Mouse (Mus musculus): ENCODE data around the gene Cbarp. TPM values are rescaled to one million over a fixed set of nuclear protein-coding genes. Genes with fewer than 3 reads are reported as not detected.
A peak's percentile ranks its signal among the peaks of the same experiment; 100 is the strongest.

The Cbarp gene
- total and polyA plus RNA-seq, 2 experiments from 2014 or later, result 106 to 270 TPM

DNA sequence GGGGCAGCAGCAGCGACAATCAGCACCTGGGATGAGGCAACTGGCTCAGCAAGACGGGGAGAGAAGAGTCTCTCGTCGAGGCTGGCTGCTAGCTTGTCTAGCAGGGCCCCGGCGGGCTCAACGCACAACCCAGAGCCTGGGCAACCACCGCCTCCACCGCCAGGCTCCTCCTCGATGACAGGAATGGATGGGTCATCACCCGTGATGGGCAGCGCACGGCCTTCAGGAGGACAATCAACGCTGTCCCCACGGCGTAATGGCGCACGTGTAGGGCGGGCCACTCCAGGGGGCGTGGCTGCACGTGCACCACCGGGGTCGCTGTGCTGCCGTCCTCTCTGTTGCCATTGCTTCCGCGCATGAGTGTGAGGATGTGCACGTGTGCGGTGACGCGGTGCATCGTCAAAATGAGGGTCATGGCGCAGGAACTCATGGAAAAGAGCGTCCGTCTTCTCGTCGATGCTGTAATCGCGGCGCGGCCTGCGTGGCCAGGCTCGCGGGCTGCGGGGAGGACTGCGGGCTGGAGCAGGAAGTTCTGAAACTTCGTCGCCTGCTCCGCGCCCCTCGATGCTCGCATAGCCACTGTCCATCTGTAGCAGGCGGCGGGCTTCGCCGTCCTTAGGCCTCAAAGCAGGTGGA is 9.2 kb downstream of the Cbarp start:
- H3K9me3 ChIP-seq (ENCODE audit: low read length), result no peaks in the 10 kb centered on the region
- H3K27me3 ChIP-seq (ENCODE audit: insufficient read depth, low read length), result no peaks in the 10 kb centered on the region
- TF ChIP-seq CTCF (IDR thresholded peaks at IDR 0.05; ENCODE audit: low read depth), result peak; percentile 44; the same call in 1 of the 2 replicates
- H3K4me3 ChIP-seq (ENCODE audit: low read length), result no peak overlapping the region
- H3K9ac ChIP-seq (replicated peaks; ENCODE audit: low read length), result no peak overlapping the region
- H3K36me3 ChIP-seq (ENCODE audit: insufficient read depth, low read length), result peaks cover 67% of the 10 kb centered on the region
- H3K4me2 ChIP-seq (ENCODE audit: low read depth, low read length), result 0 out of 2 replicates have a peak overlapping the region, but pooled peaks have one; percentile 16
- peak overlapping the region; percentile 67 for H3K27ac ChIP-seq
- DNase-seq (ENCODE audit: low spot score) (peak; percentile 86), ATAC-seq (peak; percentile 74)
- peaks cover 3% of the 10 kb centered on the region; the same call in 1 of the 2 replicates for H3K4me1 ChIP-seq (ENCODE audit: insufficient read depth, low read length)
- WGBS, result 16% methylated on average over 55 of the region's 55 CpGs

DNA sequence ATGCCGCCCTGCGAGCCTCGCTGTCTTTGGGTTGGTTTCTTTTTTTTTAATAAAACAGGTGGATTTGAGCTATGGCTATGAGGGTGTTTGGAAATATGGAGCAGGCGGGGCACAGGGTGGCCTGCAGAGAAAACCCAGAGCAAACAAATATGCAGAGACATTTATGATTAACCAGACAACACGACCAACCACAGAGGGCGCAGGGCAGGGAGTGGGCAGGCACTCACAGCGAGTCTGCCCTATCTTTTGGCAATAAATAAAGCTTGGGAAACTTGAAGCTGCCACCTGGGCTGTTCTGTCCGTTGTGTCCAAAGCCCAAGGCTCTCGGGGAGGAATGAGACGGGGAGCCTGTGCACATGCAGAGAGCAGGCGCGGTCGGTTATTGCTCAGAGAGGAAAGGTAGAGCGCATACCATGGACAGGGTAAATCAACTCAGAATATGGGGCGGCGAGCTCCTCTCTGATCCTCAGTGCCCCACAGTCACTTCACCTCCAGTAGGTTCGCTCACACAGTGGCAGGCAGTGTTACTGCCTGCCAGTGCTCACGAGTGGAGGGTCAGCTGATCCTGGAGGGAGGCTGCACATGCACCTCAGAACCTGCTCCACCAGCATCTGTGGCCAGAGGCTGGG is 10.1 kb downstream of the Cbarp start:
- WGBS, result 79% methylated on average over 18 of the region's 18 CpGs
- H3K9me3 ChIP-seq (ENCODE audit: low read length), result no peaks in the 10 kb centered on the region
- H3K4me3 ChIP-seq (ENCODE audit: low read length), result no peak overlapping the region
- peak overlapping the region; percentile 26; the same call in 1 of the 2 replicates for H3K27ac ChIP-seq
- no peak for TF ChIP-seq CTCF (IDR thresholded peaks at IDR 0.05; ENCODE audit: low read depth)
- ATAC-seq (no peak), DNase-seq (ENCODE audit: low spot score) (no peak)
- no peak overlapping the region for H3K9ac ChIP-seq (replicated peaks; ENCODE audit: low read length)
- no peaks in the 10 kb centered on the region; the same call in 1 of the 2 replicates for H3K4me1 ChIP-seq (ENCODE audit: insufficient read depth, low read length)
- H3K4me2 ChIP-seq (ENCODE audit: low read depth, low read length), result no peak overlapping the region
- H3K36me3 ChIP-seq (ENCODE audit: insufficient read depth, low read length), result peaks cover 62% of the 10 kb centered on the region
- no peaks in the 10 kb centered on the region for H3K27me3 ChIP-seq (ENCODE audit: insufficient read depth, low read length)

DNA sequence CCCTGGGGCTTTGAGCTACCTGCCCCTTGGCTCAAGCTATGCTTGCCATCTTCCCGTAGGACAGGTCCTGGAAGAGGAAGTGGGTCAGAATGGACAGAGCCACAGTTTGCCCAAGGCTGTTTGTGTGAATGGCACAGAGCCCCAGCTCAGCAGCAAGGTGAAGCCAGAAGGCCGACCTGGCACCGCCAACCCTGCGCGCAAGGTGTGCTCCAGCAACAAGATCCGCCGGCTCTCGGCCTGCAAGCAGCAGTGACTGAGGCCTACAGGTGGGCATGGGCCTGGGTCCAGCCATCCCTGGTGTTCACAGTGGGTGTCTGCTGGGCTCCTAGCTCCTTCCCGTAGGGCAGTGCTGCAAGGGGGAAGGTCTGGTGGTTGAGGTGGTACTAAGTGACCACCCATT is 10.8 kb downstream of the Cbarp start:
- DNase-seq (ENCODE audit: low spot score) (no peak), ATAC-seq (no peak)
- 95% methylated on average over 9 of the region's 9 CpGs for WGBS

DNA sequence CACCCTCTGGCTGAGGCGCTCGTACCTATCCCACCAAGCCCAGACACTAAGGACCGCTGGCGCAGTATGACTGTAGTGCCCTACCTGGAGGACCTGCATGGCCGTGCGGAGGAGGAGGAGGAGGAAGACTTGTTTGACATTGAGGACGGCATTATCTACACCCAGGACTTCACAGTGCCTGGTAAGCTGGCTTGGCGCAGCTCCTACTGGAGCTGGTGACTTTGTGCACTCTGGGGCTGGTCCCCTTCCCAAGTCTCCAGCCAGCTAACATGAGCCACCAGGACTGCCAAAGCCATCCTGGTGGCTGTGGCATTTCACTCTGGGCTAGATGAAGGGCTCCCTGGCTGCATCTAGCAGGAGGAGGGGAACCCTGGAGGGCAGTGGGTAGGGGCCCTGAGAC is 12.7 kb downstream of the Cbarp start:
- no peaks in the 10 kb centered on the region; the same call in 1 of the 2 replicates for H3K4me1 ChIP-seq (ENCODE audit: insufficient read depth, low read length)
- H3K4me3 ChIP-seq (ENCODE audit: low read length), result no peak overlapping the region
- H3K27me3 ChIP-seq (ENCODE audit: insufficient read depth, low read length), result no peaks in the 10 kb centered on the region
- H3K4me2 ChIP-seq (ENCODE audit: low read depth, low read length), result no peak overlapping the region
- no peak for TF ChIP-seq CTCF (IDR thresholded peaks at IDR 0.05; ENCODE audit: low read depth)
- no peak for ATAC-seq
- DNase-seq (ENCODE audit: low spot score), result no peak
- no peak overlapping the region for H3K9ac ChIP-seq (replicated peaks; ENCODE audit: low read length)
- H3K36me3 ChIP-seq (ENCODE audit: insufficient read depth, low read length), result peaks cover 44% of the 10 kb centered on the region
- H3K27ac ChIP-seq, result no peak overlapping the region
- H3K9me3 ChIP-seq (ENCODE audit: low read length), result no peaks in the 10 kb centered on the region
- WGBS, result 96% methylated on average over 8 of the region's 8 CpGs

More for the DNA sequence above, 10.8 kb downstream of the Cbarp start:
- no peaks in the 10 kb centered on the region; the same call in 1 of the 2 replicates for H3K4me1 ChIP-seq (ENCODE audit: insufficient read depth, low read length)
- no peak overlapping the region for H3K4me3 ChIP-seq (ENCODE audit: low read length)
- no peak overlapping the region for H3K4me2 ChIP-seq (ENCODE audit: low read depth, low read length)
- H3K9me3 ChIP-seq (ENCODE audit: low read length), result no peaks in the 10 kb centered on the region
- H3K27me3 ChIP-seq (ENCODE audit: insufficient read depth, low read length), result no peaks in the 10 kb centered on the region
- no peak for TF ChIP-seq CTCF (IDR thresholded peaks at IDR 0.05; ENCODE audit: low read depth)
- H3K27ac ChIP-seq, result 0 out of 2 replicates have a peak overlapping the region, but pooled peaks have one; percentile 3
- H3K36me3 ChIP-seq (ENCODE audit: insufficient read depth, low read length), result peaks cover 62% of the 10 kb centered on the region
- H3K9ac ChIP-seq (replicated peaks; ENCODE audit: low read length), result no peak overlapping the region

DNA sequence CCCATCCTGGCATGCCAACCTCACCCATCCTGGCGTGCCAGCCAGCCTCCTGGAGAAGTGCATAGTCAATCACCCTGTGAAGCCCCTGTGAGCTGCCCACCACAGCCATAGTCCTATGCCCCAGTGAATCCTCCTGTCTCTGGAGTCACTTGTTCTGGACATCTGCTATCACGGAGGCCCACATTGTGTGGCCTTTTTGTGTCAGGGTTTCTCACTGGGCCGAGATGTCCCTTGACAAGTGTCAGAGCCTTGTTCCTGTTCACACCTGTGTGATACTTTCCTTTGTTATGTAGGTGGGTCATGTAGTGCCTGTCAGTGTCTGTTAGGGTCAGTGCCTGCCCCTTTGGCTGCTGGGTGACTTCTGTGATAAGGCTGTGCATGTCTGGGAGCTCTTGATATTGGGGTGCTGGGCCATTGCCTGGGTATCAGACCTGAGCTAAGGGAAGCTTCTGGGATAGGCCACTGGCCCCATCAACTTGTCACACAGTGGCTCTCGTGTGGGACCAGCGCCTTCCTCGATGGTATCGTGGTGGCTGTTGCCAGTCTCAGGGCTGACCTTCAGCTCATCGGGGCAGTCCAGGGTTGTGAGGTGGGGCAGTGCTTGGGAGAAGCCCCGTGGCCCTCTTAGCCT is 16.6 kb downstream of the Cbarp start:
- no peaks in the 10 kb centered on the region for H3K27me3 ChIP-seq (ENCODE audit: insufficient read depth, low read length)
- TF ChIP-seq CTCF (IDR thresholded peaks at IDR 0.05; ENCODE audit: low read depth), result no peak
- H3K27ac ChIP-seq, result no peak overlapping the region
- H3K4me2 ChIP-seq (ENCODE audit: low read depth, low read length), result no peak overlapping the region
- H3K4me1 ChIP-seq (ENCODE audit: insufficient read depth, low read length), result no peaks in the 10 kb centered on the region
- no peak overlapping the region for H3K4me3 ChIP-seq (ENCODE audit: low read length)
- DNase-seq (ENCODE audit: low spot score) (no peak), ATAC-seq (no peak)
- 89% methylated on average over 9 of the region's 9 CpGs for WGBS
- 0 out of 2 replicates have a peak overlapping the region, but pooled peaks have one; percentile 2 for H3K9ac ChIP-seq (replicated peaks; ENCODE audit: low read length)
- H3K36me3 ChIP-seq (ENCODE audit: insufficient read depth, low read length), result peaks cover 26% of the 10 kb centered on the region
- no peaks in the 10 kb centered on the region for H3K9me3 ChIP-seq (ENCODE audit: low read length)

DNA sequence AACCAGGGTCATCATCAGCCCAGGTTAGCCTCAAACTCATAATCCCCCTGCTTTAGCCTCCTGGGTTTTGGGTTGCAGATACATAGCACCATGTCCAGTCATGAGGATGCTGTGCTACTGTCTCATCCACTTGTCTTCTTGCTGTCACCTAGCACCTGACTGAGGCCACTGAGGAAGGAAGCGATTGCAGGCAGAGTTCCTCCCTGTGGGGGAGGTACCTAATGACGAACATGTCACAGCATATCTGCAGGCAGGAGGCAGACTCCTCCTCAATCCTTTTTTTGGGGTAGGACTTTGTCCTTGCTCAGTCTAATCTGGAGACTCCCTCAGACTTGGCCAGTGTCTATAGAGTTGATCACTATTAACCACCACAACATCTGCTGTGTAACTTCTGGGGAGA is 19.0 kb downstream of the Cbarp start:
- Histone ChIP-seq H3K9me3 (ENCODE audit: low read length) (no peaks in the 10 kb centered on the region), H3K4me2 (ENCODE audit: low read depth, low read length) (no peak overlapping the region), H3K27ac (no peak overlapping the region), H3K27me3 (ENCODE audit: insufficient read depth, low read length) (no peaks in the 10 kb centered on the region), H3K4me3 (ENCODE audit: low read length) (no peak overlapping the region), H3K36me3 (ENCODE audit: insufficient read depth, low read length) (peaks cover 6% of the 10 kb centered on the region), H3K4me1 (ENCODE audit: insufficient read depth, low read length) (peaks cover 21% of the 10 kb centered on the region), H3K9ac (replicated peaks; ENCODE audit: low read length) (no peak overlapping the region)
- DNase-seq (ENCODE audit: low spot score) (no peak), ATAC-seq (no peak)
- 87% methylated on average over 2 of the region's 2 CpGs for WGBS
- no peak for TF ChIP-seq CTCF (IDR thresholded peaks at IDR 0.05; ENCODE audit: low read depth)

All from hindbrain, postnatal 0 days (tissue).